Mouse (Mus musculus) olfactory bulb, adult 2 months (tissue): ENCODE data around the gene Ralgapb. TPM values are rescaled to one million over a fixed set of nuclear protein-coding genes. Genes with fewer than 3 reads are reported as not detected.

Experiments
- H3K27ac ChIP-seq: fragments of 200-500 bp; 2 replicates; pipeline ENCODE4 v1.5.1; 2012; ENCODE audit warnings: low read depth, low read length; ENCODE audit not compliant: insufficient read depth
- H3K4me1 ChIP-seq: fragments of 200-500 bp; 2 replicates; pipeline ENCODE4 v1.6.1; 2012; ENCODE audit warnings: low read length; ENCODE audit not compliant: control insufficient read depth, insufficient read depth
- H3K4me3 ChIP-seq: fragments of 200-500 bp; 2 replicates; pipeline ENCODE4 v1.5.1; 2012; ENCODE audit warnings: mild to moderate bottlenecking, low read depth, low read length, moderate library complexity; ENCODE audit not compliant: insufficient read depth
- CTCF ChIP-seq: fragments of 200-500 bp; IDR thresholded peaks from 2 replicates; pipeline ENCODE4 v1.5.1; 2012; ENCODE audit warnings: low read depth, mild to moderate bottlenecking, low read length, moderate library complexity; ENCODE audit not compliant: insufficient read depth
- POLR2A ChIP-seq: fragments of 200-500 bp; IDR thresholded peaks from 2 replicates; pipeline ENCODE4 v1.6.1; 2012; ENCODE audit warnings: mild to moderate bottlenecking, low read depth, low read length, moderate library complexity; ENCODE audit not compliant: insufficient read depth
- WGBS: fragments of 180-500 bp; shearing (Covaris S2); methylation state at CpG from one replicate; pipeline ENCODE4 v1.1.7; 2018; 5-methylcytosine and 5-hydroxymethylcytosine counted together
- polyA plus RNA-seq: library from polyadenylated mRNA; stranded (reverse); fragments of >200 nt; gene quantifications from 2 replicates; pipeline ENCODE4 v1.2.4, GENCODE M21; 2012; ENCODE audit warnings: low replicate concordance; ENCODE audit not compliant: missing spikeins, insufficient read depth, insufficient read length

Gene Ralgapb
- polyA plus RNA-seq, 1 experiment: not detected

GRCm38 (mm10) chr2:158503671-158504070 lies 94.0 kb downstream of the Ralgapb start:
- Histone ChIP-seq H3K4me1 (peaks cover 10% of the 10 kb centered on the region; the same call in 1 of the 2 replicates), H3K27ac (no peak overlapping the region), H3K4me3 (no peak overlapping the region)
- TF ChIP-seq CTCF: no peak
- TF ChIP-seq POLR2A: no peak
- WGBS: 55% methylated on average over 4 of the region's 4 CpGs

- TF ChIP-seq POLR2A: no peak
- TF ChIP-seq CTCF: no peak
- 78% methylated on average over 5 of the region's 5 CpGs for WGBS
- Histone ChIP-seq H3K4me3 (no peak overlapping the region), H3K4me1 (no peaks in the 10 kb centered on the region), H3K27ac (no peak overlapping the region)
Observed at GRCm38 (mm10) chr2:158506475-158506874, 96.8 kb downstream of the Ralgapb start.

GRCm38 (mm10) chr2:158507046-158507445 lies 97.4 kb downstream of the Ralgapb start:
- no peak overlapping the region for H3K27ac ChIP-seq
- no peak overlapping the region for H3K4me3 ChIP-seq
- WGBS: 96% methylated on average over 10 of the region's 10 CpGs
- TF ChIP-seq POLR2A (no peak), CTCF (no peak)
- no peaks in the 10 kb centered on the region for H3K4me1 ChIP-seq

- TF ChIP-seq CTCF (no peak), POLR2A (no peak)
- 66% methylated on average over 6 of the region's 6 CpGs for WGBS
- no peak overlapping the region for H3K27ac ChIP-seq
- H3K4me3 ChIP-seq: no peak overlapping the region
- H3K4me1 ChIP-seq: no peaks in the 10 kb centered on the region
Observed at GRCm38 (mm10) chr2:158510665-158511064, 101.0 kb downstream of the Ralgapb start.

- no peak within 1 kb of the TSS for H3K4me3 ChIP-seq
- no peak within 1 kb of the TSS for H3K27ac ChIP-seq
- 85% methylated on average over 10 of the region's 10 CpGs for WGBS
- no peak for TF ChIP-seq CTCF
- no peak for TF ChIP-seq POLR2A
- no peaks in the 10 kb centered on the region for H3K4me1 ChIP-seq
Observed at GRCm38 (mm10) chr2:158512528-158512927, 102.9 kb downstream of the Ralgapb start, which contains the start of gene Arhgap40. Gene Arhgap40, plus strand, starts transcription at chr2:158512796.

- H3K27ac ChIP-seq: no peak overlapping the region
- 77% methylated on average over 12 of the region's 12 CpGs for WGBS
- TF ChIP-seq POLR2A: no peak
- no peak for TF ChIP-seq CTCF
- no peak overlapping the region for H3K4me3 ChIP-seq
- peaks cover 6% of the 10 kb centered on the region for H3K4me1 ChIP-seq
Observed at GRCm38 (mm10) chr2:158513821-158514336, 104.2 kb downstream of the Ralgapb start.

GRCm38 (mm10) chr2:158518583-158518982 lies 108.9 kb downstream of the Ralgapb start:
- H3K4me3 ChIP-seq: no peak overlapping the region
- TF ChIP-seq CTCF: no peak
- no peak for TF ChIP-seq POLR2A
- 31% methylated on average over 6 of the region's 6 CpGs for WGBS
- H3K4me1 ChIP-seq: peaks cover 9% of the 10 kb centered on the region
- no peak overlapping the region for H3K27ac ChIP-seq

- Histone ChIP-seq H3K4me1 (peaks cover 9% of the 10 kb centered on the region), H3K27ac (no peak overlapping the region), H3K4me3 (no peak overlapping the region)
- TF ChIP-seq POLR2A (no peak), CTCF (no peak)
- 68% methylated on average over 11 of the region's 11 CpGs for WGBS
Observed at GRCm38 (mm10) chr2:158519071-158519470, 109.4 kb downstream of the Ralgapb start.

GRCm38 (mm10) chr2:158519800-158520199 lies 110.2 kb downstream of the Ralgapb start:
- Histone ChIP-seq H3K4me1 (peaks cover 9% of the 10 kb centered on the region), H3K4me3 (no peak overlapping the region), H3K27ac (no peak overlapping the region)
- 71% methylated on average over 6 of the region's 6 CpGs for WGBS
- TF ChIP-seq CTCF: no peak
- no peak for TF ChIP-seq POLR2A
